Mouse (Mus musculus) midbrain, postnatal 0 days (tissue): Measurements from ENCODE around the gene Hes2. TPM values are rescaled to one million over a fixed set of nuclear protein-coding genes. Genes with fewer than 3 reads are reported as not detected.

ENCODE experiments used
- ATAC-seq: fragments of 200-750 bp; cut with Nextera tagmentation; 2 replicates; pipeline ENCODE4 v1.8.0; 2017; ENCODE audit warnings: moderate number of reproducible peaks, mild to moderate bottlenecking, moderate TSS enrichment, moderate library complexity; ENCODE audit not compliant: low FRiP score
- DNase-seq: peaks from one replicate; pipeline ENCODE4 v3.0.0-alpha.2; 2015; ENCODE audit warnings: low spot score
- H3K27ac ChIP-seq: fragments of 300-500 bp; sonication (generic); 2 replicates; pipeline ENCODE4 v1.5.1; 2014; ENCODE audit warnings: low read depth, mild to moderate bottlenecking, low read length, mixed read lengths
- H3K27me3 ChIP-seq: fragments of 300-500 bp; sonication (generic); 2 replicates; pipeline ENCODE4 v1.6.1; 2014; ENCODE audit warnings: low read length, control low read depth, mixed read lengths; ENCODE audit not compliant: insufficient read depth
- H3K36me3 ChIP-seq: fragments of 300-500 bp; sonication (generic); 2 replicates; pipeline ENCODE4 v1.6.1; 2014; ENCODE audit warnings: low read length, control low read depth, mixed read lengths; ENCODE audit not compliant: insufficient read depth
- H3K4me1 ChIP-seq: fragments of 300-500 bp; sonication (generic); 2 replicates; pipeline ENCODE4 v1.6.1; 2014; ENCODE audit warnings: mild to moderate bottlenecking, control low read depth, antibody characterized with exemption, low read length, mixed read lengths; ENCODE audit not compliant: insufficient read depth
- H3K4me2 ChIP-seq: fragments of 300-500 bp; sonication (generic); 2 replicates; pipeline ENCODE4 v1.6.1; 2014; ENCODE audit warnings: low read depth, mild to moderate bottlenecking, low read length, mixed read lengths; ENCODE audit not compliant: poor library complexity, severe bottlenecking
- H3K4me3 ChIP-seq: fragments of 300-500 bp; sonication (generic); 2 replicates; pipeline ENCODE4 v1.5.1; 2014; ENCODE audit warnings: low read depth, mild to moderate bottlenecking, low read length, moderate library complexity
- H3K9ac ChIP-seq: fragments of 300-500 bp; sonication (generic); replicated peaks from 2 replicates; pipeline ENCODE4 v1.6.1; 2014; ENCODE audit warnings: mild to moderate bottlenecking, low read length, moderate library complexity, mixed read lengths; ENCODE audit not compliant: poor library complexity, severe bottlenecking
- H3K9me3 ChIP-seq: fragments of 300-500 bp; sonication (generic); 2 replicates; pipeline ENCODE4 v1.6.1; 2016; ENCODE audit warnings: low read length, control low read depth
- CTCF ChIP-seq: IDR thresholded peaks from 2 replicates; pipeline ENCODE4 v1.5.1; 2016; ENCODE audit warnings: antibody characterized with exemption, mild to moderate bottlenecking
- WGBS: fragments of 180-500 bp; shearing (Covaris S2); extraction: QIAGEN DNeasy Blood & Tissue Kit; methylation state at CpG from one replicate; pipeline ENCODE4 v1.1.7; 2014; 5-methylcytosine and 5-hydroxymethylcytosine counted together
- polyA plus RNA-seq: library from polyadenylated mRNA; unstranded; fragments of >200 nt; fragmentation: Nextera tagmentation; extraction: Ambion mirVana; gene quantifications from 2 replicates; pipeline ENCODE4 v1.2.1, GENCODE M21; 2015
- total RNA-seq: library from RNA; depleted of rRNA; stranded (reverse); fragments of >200 nt; gene quantifications from 2 replicates; pipeline ENCODE4 v1.2.3, GENCODE M21; 2014

The Hes2 gene
- total and polyA plus RNA-seq, 2 experiments from 2014 or later, result not detected

- Histone ChIP-seq H3K4me3 (peak within 1 kb of the TSS; percentile 24; the same call in 1 of the 2 replicates), H3K9me3 (no peaks in the 10 kb centered on the region), H3K4me1 (no peaks in the 10 kb centered on the region), H3K4me2 (peak within 1 kb of the TSS; percentile 36; the same call in 1 of the 2 replicates), H3K27me3 (peaks cover 40% of the 10 kb centered on the region), H3K9ac (no peak within 1 kb of the TSS), H3K27ac (no peak within 1 kb of the TSS), H3K36me3 (no peaks in the 10 kb centered on the region)
- ATAC-seq (no peak; the same call in 1 of the 2 replicates), DNase-seq (peak; percentile 39)
- TF ChIP-seq CTCF, result no peak
- WGBS, result 1% methylated on average over 57 of the region's 57 CpGs
These were observed 6.6 kb upstream of the Hes2 start, which contains the start of gene Espn for GRCm38 (mm10) chr4:152151966-152152544. TSS of gene Espn (minus strand) at chr4:152152371.

DNA sequence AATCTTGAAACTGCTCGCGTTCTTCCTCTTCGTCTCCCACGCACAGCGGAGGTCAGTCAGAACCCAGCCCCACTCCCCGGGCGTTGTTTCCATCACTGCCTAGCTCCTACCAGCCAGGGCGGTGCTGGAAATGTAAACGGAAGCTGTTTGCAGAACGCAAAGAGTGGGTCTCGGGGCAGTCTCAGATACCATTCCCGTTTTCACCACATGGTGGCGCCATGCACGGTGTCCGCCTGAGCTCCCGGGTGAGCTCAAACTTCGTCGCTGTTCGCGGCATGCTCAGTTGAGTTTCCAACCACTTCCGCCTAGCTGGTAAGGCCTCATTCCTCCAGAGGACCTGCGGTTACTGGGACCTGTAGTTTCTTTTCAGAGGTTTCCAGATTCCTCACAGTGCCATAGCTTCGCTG, 4.9 kb upstream of the Hes2 start:
- ATAC-seq, result no peak
- WGBS, result 3% methylated on average over 21 of the region's 23 CpGs
- peak overlapping the region; percentile 35 for H3K4me2 ChIP-seq

DNA sequence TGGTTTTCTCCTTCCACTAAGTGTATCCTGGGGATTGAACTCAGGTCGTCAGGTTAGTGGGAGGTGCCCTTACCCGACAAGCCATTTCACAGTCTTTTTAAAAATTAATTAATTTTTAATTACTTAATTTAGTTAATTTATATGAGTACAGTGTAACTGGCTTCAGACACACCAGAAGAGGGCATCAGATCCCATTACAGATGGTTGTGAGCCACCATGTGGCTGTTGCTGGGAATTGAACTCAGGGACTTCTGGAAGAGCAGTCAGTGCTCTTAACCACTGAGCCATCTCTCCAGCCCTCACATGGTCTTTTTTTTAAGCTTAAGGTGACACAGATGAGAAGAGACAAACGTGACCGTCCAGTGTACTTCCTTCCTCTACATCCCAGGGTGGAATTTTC, 3.6 kb upstream of the Hes2 start:
- Histone ChIP-seq H3K4me2 (no peak overlapping the region), H3K27ac (no peak overlapping the region), H3K36me3 (no peaks in the 10 kb centered on the region), H3K9me3 (no peaks in the 10 kb centered on the region), H3K4me1 (peaks cover 4% of the 10 kb centered on the region; the same call in 1 of the 2 replicates), H3K9ac (no peak overlapping the region), H3K27me3 (peaks cover 67% of the 10 kb centered on the region), H3K4me3 (no peak overlapping the region)
- no peak for ATAC-seq
- DNase-seq, result no peak
- TF ChIP-seq CTCF, result 0 out of 2 replicates have a peak, but pooled peaks have one; percentile 26
- WGBS, result 73% methylated on average over 4 of the region's 4 CpGs

More for the DNA sequence above, 4.9 kb upstream of the Hes2 start:
- Histone ChIP-seq H3K9ac (no peak overlapping the region), H3K27me3 (peaks cover 57% of the 10 kb centered on the region), H3K4me3 (no peak overlapping the region), H3K27ac (no peak overlapping the region), H3K4me1 (no peaks in the 10 kb centered on the region), H3K9me3 (no peaks in the 10 kb centered on the region), H3K36me3 (no peaks in the 10 kb centered on the region)
- TF ChIP-seq CTCF, result peak; percentile 83
- peak; percentile 77 for DNase-seq

DNA sequence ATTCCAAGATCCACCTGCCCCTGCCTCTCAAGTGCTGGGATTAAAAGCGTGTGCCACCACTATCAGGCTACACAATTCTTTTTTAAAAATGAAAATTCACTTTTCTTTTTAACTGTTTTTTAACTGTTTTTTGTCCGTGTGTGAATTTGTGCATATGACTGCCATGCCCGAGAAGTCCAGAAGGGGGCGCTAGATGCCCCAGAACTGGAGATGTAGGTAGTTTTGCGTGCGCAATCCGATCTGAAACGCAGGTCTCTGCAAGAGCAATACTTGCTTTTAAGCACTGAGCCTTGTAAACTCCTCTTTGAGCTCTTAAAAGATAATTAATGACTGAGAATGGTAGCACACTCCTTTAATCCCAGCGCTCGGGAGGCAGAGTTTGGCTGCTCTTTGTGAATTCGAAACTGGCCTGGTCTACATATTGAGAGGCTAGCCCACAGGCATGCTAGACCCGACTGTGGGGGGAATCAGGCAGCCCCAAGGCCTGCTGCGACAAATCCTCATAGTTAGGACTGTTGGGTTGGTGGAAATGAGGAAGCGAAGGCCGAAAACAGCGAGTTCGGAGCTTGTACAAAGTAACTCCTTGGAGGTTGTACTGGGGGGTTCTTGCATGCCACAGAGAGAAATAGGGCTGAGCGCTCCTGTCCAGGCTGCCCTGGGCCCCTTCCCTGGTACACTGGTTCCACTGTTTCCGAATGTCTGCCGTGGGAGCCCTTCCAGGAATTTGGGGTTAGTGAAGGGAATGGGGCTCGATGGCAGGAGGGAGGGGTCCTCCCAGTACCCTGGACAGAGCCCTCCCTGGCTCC, 685 bp upstream of the Hes2 start:
- WGBS, result 16% methylated on average over 21 of the region's 21 CpGs
- Histone ChIP-seq H3K36me3 (no peaks in the 10 kb centered on the region), H3K4me1 (peaks cover 4% of the 10 kb centered on the region; the same call in 1 of the 2 replicates), H3K9ac (no peak overlapping the region), H3K4me2 (no peak overlapping the region), H3K27ac (no peak overlapping the region), H3K9me3 (no peaks in the 10 kb centered on the region), H3K27me3 (peaks cover 64% of the 10 kb centered on the region), H3K4me3 (0 out of 2 replicates have a peak overlapping the region, but pooled peaks have one; percentile 1)
- peak; percentile 78 for TF ChIP-seq CTCF
- ATAC-seq (peak; percentile 41; the same call in 1 of the 2 replicates), DNase-seq (peak; percentile 54)

DNA sequence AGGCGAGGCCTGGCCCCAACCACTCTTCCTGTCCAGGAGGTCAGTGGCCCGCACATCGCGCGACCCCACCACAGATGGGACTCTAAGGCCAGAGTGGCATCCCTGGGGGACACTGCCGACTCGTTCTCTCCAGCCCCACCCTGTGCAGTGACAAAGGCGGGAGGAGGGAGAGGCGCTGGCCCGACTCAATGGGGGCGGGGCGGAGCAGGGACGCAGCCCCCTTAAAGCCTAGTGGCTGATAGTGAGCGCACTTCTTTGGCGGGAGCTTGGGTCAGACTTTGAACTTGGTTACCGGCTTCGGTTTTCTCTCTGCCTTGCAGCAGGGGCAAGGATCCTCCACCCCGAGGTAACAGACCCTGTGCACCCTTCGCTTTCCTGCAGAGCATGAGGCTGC, 615 bp downstream of the Hes2 start:
- no peak overlapping the region for H3K9ac ChIP-seq
- 2% methylated on average over 18 of the region's 19 CpGs for WGBS
- peak overlapping the region; percentile 29; the same call in 1 of the 2 replicates for H3K4me2 ChIP-seq
- TF ChIP-seq CTCF, result no peak
- H3K27me3 ChIP-seq, result peaks cover 56% of the 10 kb centered on the region
- no peak overlapping the region for H3K27ac ChIP-seq
- ATAC-seq (no peak), DNase-seq (no peak)
- H3K4me3 ChIP-seq, result no peak overlapping the region
- peaks cover 4% of the 10 kb centered on the region; the same call in 1 of the 2 replicates for H3K4me1 ChIP-seq
- H3K9me3 ChIP-seq, result no peaks in the 10 kb centered on the region
- H3K36me3 ChIP-seq, result no peaks in the 10 kb centered on the region

- 37% methylated on average over 4 of the region's 4 CpGs for WGBS
- H3K4me3 ChIP-seq, result no peak overlapping the region
- peaks cover 4% of the 10 kb centered on the region; the same call in 1 of the 2 replicates for H3K4me1 ChIP-seq
- no peak overlapping the region for H3K4me2 ChIP-seq
- no peak for DNase-seq
- no peaks in the 10 kb centered on the region for H3K9me3 ChIP-seq
- H3K36me3 ChIP-seq, result no peaks in the 10 kb centered on the region
- ATAC-seq, result no peak
- no peak overlapping the region for H3K9ac ChIP-seq
- no peak overlapping the region for H3K27ac ChIP-seq
- H3K27me3 ChIP-seq, result peaks cover 53% of the 10 kb centered on the region
- no peak for TF ChIP-seq CTCF
These were observed 2.1 kb downstream of the Hes2 start for GRCm38 (mm10) chr4:152160748-152161147.
